Mouse (Mus musculus): ENCODE measurements around the gene Tsen15. TPM values are rescaled to one million over a fixed set of nuclear protein-coding genes. Genes with fewer than 3 reads are reported as not detected.

The Tsen15 gene
- total and polyA plus RNA-seq, 2 experiments from 2014 or later = 29.1 to 281 TPM

DNA sequence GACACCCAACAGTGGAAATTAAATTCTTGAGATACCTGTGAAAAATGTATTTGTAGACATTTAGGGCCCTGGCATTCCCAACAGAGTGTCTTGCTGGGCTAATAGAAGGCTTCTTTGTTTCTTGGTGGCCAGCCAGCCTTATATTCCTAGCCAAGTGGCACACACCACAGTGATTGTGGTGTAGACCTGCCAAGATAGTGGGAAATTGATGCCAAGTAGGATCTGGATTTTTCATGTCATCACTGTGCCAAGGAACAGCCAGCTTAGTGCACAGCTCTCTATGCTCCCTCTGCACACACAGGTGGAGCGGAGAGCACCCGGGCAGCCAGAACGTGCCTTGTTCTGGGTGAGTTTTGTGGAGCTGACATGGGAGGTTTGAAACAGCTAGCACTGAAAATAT is 24.2 kb upstream of the Tsen15 start:
- no peak for TF ChIP-seq CTCF (IDR thresholded peaks at IDR 0.05; ENCODE audit: low read depth)
- no peak for TF ChIP-seq EP300 (IDR thresholded peaks at IDR 0.05; ENCODE audit: low read depth)
- no peaks in the 10 kb centered on the region for H3K27me3 ChIP-seq (ENCODE audit: control insufficient read depth, insufficient read depth, low read length)
- H3K4me2 ChIP-seq (ENCODE audit: low read depth, low read length) = no peak overlapping the region
- no peak overlapping the region for H3K9ac ChIP-seq (replicated peaks; ENCODE audit: low read depth, low read length)
- no peak overlapping the region for H3K27ac ChIP-seq (ENCODE audit: low read depth)
- ATAC-seq (ENCODE audit: insufficient read depth, low read depth) = no peak
- DNase-seq (ENCODE audit: low spot score) = no peak
- no peak overlapping the region for H3K4me3 ChIP-seq (ENCODE audit: low read depth, low read length)
- 92% methylated on average over 3 of the region's 3 CpGs for WGBS
- no peaks in the 10 kb centered on the region for H3K9me3 ChIP-seq (replicated peaks; ENCODE audit: control insufficient read depth, low read length)
- H3K4me1 ChIP-seq (ENCODE audit: control insufficient read depth, insufficient read depth) = no peaks in the 10 kb centered on the region
- H3K36me3 ChIP-seq (replicated peaks; ENCODE audit: control insufficient read depth, insufficient read depth, low read length) = no peaks in the 10 kb centered on the region; the same call in 1 of the 2 replicates

GRCm38 (mm10) chr1:152409356-152409755 is 22.9 kb upstream of the Tsen15 start:
- WGBS = 80% methylated on average over 4 of the region's 4 CpGs
- TF ChIP-seq EP300 (IDR thresholded peaks at IDR 0.05; ENCODE audit: low read depth) (no peak), CTCF (IDR thresholded peaks at IDR 0.05; ENCODE audit: low read depth) (no peak)

GRCm38 (mm10) chr1:152407021-152407946 is 20.8 kb upstream of the Tsen15 start:
- no peak for TF ChIP-seq CTCF (IDR thresholded peaks at IDR 0.05; ENCODE audit: low read depth)
- no peak for TF ChIP-seq EP300 (IDR thresholded peaks at IDR 0.05; ENCODE audit: low read depth)

More at GRCm38 (mm10) chr1:152409356-152409755, 22.9 kb upstream of the Tsen15 start:
- DNase-seq (ENCODE audit: low spot score) = no peak
- no peak overlapping the region for H3K4me3 ChIP-seq (ENCODE audit: low read depth, low read length)
- H3K9me3 ChIP-seq (replicated peaks; ENCODE audit: control insufficient read depth, low read length) = no peaks in the 10 kb centered on the region
- ATAC-seq (ENCODE audit: insufficient read depth, low read depth) = no peak
- no peak overlapping the region for H3K27ac ChIP-seq (ENCODE audit: low read depth)
- H3K9ac ChIP-seq (replicated peaks; ENCODE audit: low read depth, low read length) = no peak overlapping the region
- H3K27me3 ChIP-seq (ENCODE audit: control insufficient read depth, insufficient read depth, low read length) = no peaks in the 10 kb centered on the region
- no peaks in the 10 kb centered on the region; the same call in 1 of the 2 replicates for H3K36me3 ChIP-seq (replicated peaks; ENCODE audit: control insufficient read depth, insufficient read depth, low read length)
- H3K4me1 ChIP-seq (ENCODE audit: control insufficient read depth, insufficient read depth) = no peaks in the 10 kb centered on the region
- H3K4me2 ChIP-seq (ENCODE audit: low read depth, low read length) = no peak overlapping the region

DNA sequence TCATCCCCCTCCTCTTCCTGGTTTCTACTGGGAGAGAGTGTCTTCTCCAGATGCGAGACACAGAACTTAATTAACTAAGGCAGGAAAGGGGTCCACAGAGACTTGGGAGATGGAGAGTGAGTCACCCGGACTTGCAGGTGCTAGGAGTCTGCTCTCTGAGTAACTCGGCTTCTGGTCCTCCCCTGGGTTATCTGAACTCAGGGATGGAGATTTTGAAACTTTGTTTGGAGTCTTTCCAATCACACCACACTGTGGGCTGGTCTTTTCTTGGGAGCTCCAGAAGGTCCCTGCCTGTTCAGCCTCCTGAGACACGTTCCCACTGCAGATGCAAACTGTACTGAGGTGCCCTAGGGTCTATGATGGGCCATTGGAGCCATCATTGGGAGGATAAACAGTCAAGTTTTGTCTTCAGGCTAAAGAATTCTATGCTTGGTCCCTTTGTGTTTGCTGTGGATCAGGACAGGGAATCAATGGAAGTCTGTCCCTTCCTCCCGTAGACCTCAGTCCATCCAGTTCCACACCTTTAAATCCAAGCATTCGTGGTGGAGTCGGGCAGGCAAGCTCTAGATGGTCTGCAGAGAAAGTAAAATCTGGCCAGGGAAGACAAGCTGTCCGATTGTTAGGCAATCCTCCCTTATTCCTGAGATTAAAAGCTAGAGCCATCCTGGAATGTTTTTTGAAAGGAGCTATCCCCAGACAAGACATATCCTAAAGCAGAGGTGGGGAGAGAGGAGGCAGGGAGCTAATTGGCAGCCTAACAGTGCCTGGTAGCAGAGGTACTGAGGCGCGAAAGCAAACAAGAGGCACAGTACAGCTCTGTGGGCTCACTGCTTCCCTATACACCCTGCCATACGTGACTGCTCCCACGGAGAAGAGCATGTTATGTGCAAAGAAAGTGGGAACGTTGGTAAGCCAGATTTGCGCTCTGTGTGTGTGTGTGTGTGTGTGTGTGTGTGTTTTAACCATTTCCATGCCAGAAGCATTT is 14.4 kb upstream of the Tsen15 start:
- no peaks in the 10 kb centered on the region for H3K36me3 ChIP-seq (replicated peaks; ENCODE audit: control insufficient read depth, insufficient read depth, low read length)
- peak; percentile 12 for DNase-seq (ENCODE audit: low spot score)
- peak overlapping the region; percentile 61 for H3K4me3 ChIP-seq (ENCODE audit: low read depth, low read length)
- H3K4me1 ChIP-seq (ENCODE audit: control insufficient read depth, insufficient read depth) = no peaks in the 10 kb centered on the region
- peak overlapping the region; percentile 58 for H3K9ac ChIP-seq (replicated peaks; ENCODE audit: low read depth, low read length)
- H3K27me3 ChIP-seq (ENCODE audit: control insufficient read depth, insufficient read depth, low read length) = peaks cover 8% of the 10 kb centered on the region; the same call in 1 of the 2 replicates
- no peak for ATAC-seq (ENCODE audit: insufficient read depth, low read depth)
- peak overlapping the region; percentile 86 for H3K4me2 ChIP-seq (ENCODE audit: low read depth, low read length)
- WGBS = 28% methylated on average over 14 of the region's 14 CpGs
- H3K27ac ChIP-seq (ENCODE audit: low read depth) = no peak overlapping the region
- H3K9me3 ChIP-seq (replicated peaks; ENCODE audit: control insufficient read depth, low read length) = no peaks in the 10 kb centered on the region; the same call in 1 of the 2 replicates
- no peak for TF ChIP-seq CTCF (IDR thresholded peaks at IDR 0.05; ENCODE audit: low read depth)
- no peak for TF ChIP-seq EP300 (IDR thresholded peaks at IDR 0.05; ENCODE audit: low read depth)

More at GRCm38 (mm10) chr1:152407021-152407946, 20.8 kb upstream of the Tsen15 start:
- ATAC-seq (ENCODE audit: insufficient read depth, low read depth) (no peak), DNase-seq (ENCODE audit: low spot score) (no peak)
- H3K27ac ChIP-seq (ENCODE audit: low read depth) = no peak overlapping the region
- no peaks in the 10 kb centered on the region for H3K27me3 ChIP-seq (ENCODE audit: control insufficient read depth, insufficient read depth, low read length)
- H3K4me3 ChIP-seq (ENCODE audit: low read depth, low read length) = 0 out of 2 replicates have a peak overlapping the region, but pooled peaks have one; percentile 6
- no peaks in the 10 kb centered on the region for H3K9me3 ChIP-seq (replicated peaks; ENCODE audit: control insufficient read depth, low read length)
- H3K4me2 ChIP-seq (ENCODE audit: low read depth, low read length) = peak overlapping the region; percentile 42
- no peaks in the 10 kb centered on the region for H3K4me1 ChIP-seq (ENCODE audit: control insufficient read depth, insufficient read depth)
- H3K9ac ChIP-seq (replicated peaks; ENCODE audit: low read depth, low read length) = no peak overlapping the region
- 33% methylated on average over 22 of the region's 22 CpGs for WGBS
- no peaks in the 10 kb centered on the region; the same call in 1 of the 2 replicates for H3K36me3 ChIP-seq (replicated peaks; ENCODE audit: control insufficient read depth, insufficient read depth, low read length)

Data from heart, postnatal 0 days (tissue).